Mouse (Mus musculus) bone marrow, adult 2 months (tissue): ENCODE measurements around the gene P4ha1.

ENCODE experiments used
- CTCF ChIP-seq: fragments of 200-500 bp; IDR thresholded peaks from 2 replicates; pipeline ENCODE4 v1.5.1; 2011; ENCODE audit warnings: low read length, control low read depth; ENCODE audit not compliant: control insufficient read depth, insufficient read depth
- POLR2A ChIP-seq: fragments of 200-500 bp; IDR thresholded peaks from 2 replicates; pipeline ENCODE4 v1.6.1; 2011; ENCODE audit warnings: low read depth, mild to moderate bottlenecking, control low read depth, low read length, borderline replicate concordance; ENCODE audit not compliant: control insufficient read depth

- TF ChIP-seq CTCF (no peak), POLR2A (no peak)
Measured at GRCm38 (mm10) chr10:59287251-59287650, 35.8 kb upstream of the P4ha1 start.
